Comparison of ENCODE assay signal across 8 mouse cellular contexts in the genomic region with DNA sequence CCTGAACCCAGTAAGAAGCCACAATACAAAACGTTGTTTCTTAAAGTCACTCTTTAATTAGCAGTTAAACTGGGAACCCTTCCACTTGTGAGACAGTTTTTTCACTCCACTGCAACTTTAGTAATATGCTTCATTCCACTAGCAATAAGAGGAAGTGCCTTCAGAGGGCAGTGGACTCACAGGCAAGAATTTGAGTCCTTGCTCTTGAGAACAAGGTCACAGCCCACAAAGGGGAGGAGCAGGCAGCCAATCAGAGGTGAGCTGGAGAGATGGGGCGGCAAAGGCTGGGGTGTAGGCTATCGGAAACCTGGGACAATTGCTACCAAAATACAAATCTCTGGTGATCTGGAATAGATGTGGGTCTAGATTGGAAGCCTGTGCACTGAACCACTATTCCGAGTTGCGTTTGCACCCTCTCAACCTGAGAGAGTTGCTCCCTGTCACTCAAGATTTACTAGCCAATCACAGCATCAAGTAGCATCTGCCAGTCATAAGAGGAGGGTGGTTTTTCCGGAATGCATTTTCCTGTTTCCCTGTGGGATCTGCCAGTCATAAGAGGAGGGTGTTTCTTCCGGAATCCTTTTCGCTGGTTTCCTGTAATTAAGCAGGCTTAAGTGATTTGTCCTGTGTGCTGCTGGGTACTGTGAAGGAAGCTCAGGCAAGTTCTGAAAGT. TPM values are rescaled to one million over a fixed set of nuclear protein-coding genes. Genes with fewer than 3 reads are reported as not detected.
DNase-seq lines count a peak whose midpoint lies in the region; ATAC-seq and TF ChIP-seq lines count a peak whose summit lies in the region.
"Not testable (repeated sequence)": the region's sequence is repeated elsewhere in the genome, so short reads cannot be mapped to it uniquely, and the experiment has no call there.

A gene (plus strand): TSS at position 586 of the 673 bp plus-strand sequence.

- H3K4me2 ChIP-seq in forebrain, embryonic 11.5 days (ENCODE audit: low read depth, low read length, severe bottlenecking); heart, embryonic 13.5 days; hindbrain, embryonic 16.5 days (ENCODE audit: low read length); limb, embryonic 11.5 days (ENCODE audit: low read depth, severe bottlenecking); liver, postnatal 0 days (ENCODE audit: low read depth, low read length); midbrain, embryonic 13.5 days (replicated peaks): not testable (repeated sequence)

- not testable (repeated sequence) for H3K9ac ChIP-seq in forebrain, embryonic 11.5 days (ENCODE audit: low read length); heart, embryonic 13.5 days; hindbrain, embryonic 16.5 days (ENCODE audit: low read depth, low read length); limb, embryonic 11.5 days (ENCODE audit: low read length); liver, postnatal 0 days (replicated peaks); midbrain, embryonic 13.5 days (replicated peaks)

- H3K4me3 ChIP-seq in forebrain, embryonic 11.5 days (ENCODE audit: low read depth, low read length); heart, embryonic 13.5 days; hindbrain, embryonic 16.5 days (ENCODE audit: low read length); limb, embryonic 11.5 days (ENCODE audit: low read depth, low read length); liver, postnatal 0 days (ENCODE audit: low read depth, low read length); midbrain, embryonic 13.5 days (replicated peaks): not testable (repeated sequence)

- not testable (repeated sequence) for H3K27me3 ChIP-seq in Patski; forebrain, embryonic 11.5 days (ENCODE audit: control insufficient read depth, insufficient read depth, low read length); heart, embryonic 13.5 days (replicated peaks); hindbrain, embryonic 16.5 days (replicated peaks; ENCODE audit: control insufficient read depth, insufficient read depth, low read length); limb, embryonic 11.5 days (ENCODE audit: control insufficient read depth, insufficient read depth, low read length); liver, postnatal 0 days (ENCODE audit: insufficient read depth, low read length); midbrain, embryonic 13.5 days

- CTCF ChIA-PET in Patski (lab: Charles Lee) = not testable (repeated sequence)

- H3K9me3 ChIP-seq in forebrain, embryonic 11.5 days (ENCODE audit: control insufficient read depth, low read length); heart, embryonic 13.5 days; hindbrain, embryonic 16.5 days (ENCODE audit: control insufficient read depth, low read length); limb, embryonic 11.5 days (ENCODE audit: control insufficient read depth, low read length); liver, postnatal 0 days (ENCODE audit: low read length); midbrain, embryonic 13.5 days: not testable (repeated sequence)

- not testable (repeated sequence) for H3K27ac ChIP-seq in forebrain, embryonic 11.5 days (ENCODE audit: low read depth, low read length); heart, embryonic 13.5 days (replicated peaks); hindbrain, embryonic 16.5 days (ENCODE audit: low read depth, low read length); limb, embryonic 11.5 days (replicated peaks; ENCODE audit: low read depth, low read length); liver, postnatal 0 days (ENCODE audit: low read depth); midbrain, embryonic 13.5 days

- in situ Hi-C loops in Patski (cut with MboI; ENCODE audit: low pct_unique_long_range_greater_than_20kb) = not testable (repeated sequence)

- not testable (repeated sequence) for DNase-seq in Patski (ENCODE audit: low read depth, low spot score); forebrain, embryonic 11.5 days (ENCODE audit: low spot score); limb, embryonic 11.5 days (ENCODE audit: low spot score); liver, postnatal 0 days

- TF ChIP-seq EP300 in liver, postnatal 0 days (IDR thresholded peaks at IDR 0.05; ENCODE audit: low read depth) = not testable (repeated sequence)

- no CpG with 5 or more reads among the region's 8 CpGs for WGBS in forebrain, embryonic 11.5 days
- no CpG with 5 or more reads among the region's 8 CpGs for WGBS in heart, embryonic 13.5 days
- no CpG with 5 or more reads among the region's 8 CpGs for WGBS in hindbrain, embryonic 16.5 days
- WGBS in limb, embryonic 11.5 days = no CpG with 5 or more reads among the region's 8 CpGs
- WGBS in liver, postnatal 0 days (ENCODE audit: insufficient replicate concordance) = no CpG with 5 or more reads among the region's 8 CpGs
- WGBS in midbrain, embryonic 13.5 days = no CpG with 5 or more reads among the region's 8 CpGs

- not testable (repeated sequence) for TF ChIP-seq CTCF in Patski (IDR thresholded peaks at IDR 0.05); liver, postnatal 0 days (IDR thresholded peaks at IDR 0.05; ENCODE audit: low read depth)

- not testable (repeated sequence) for H3K36me3 ChIP-seq in forebrain, embryonic 11.5 days (ENCODE audit: control insufficient read depth, insufficient read depth, low read length); heart, embryonic 13.5 days; hindbrain, embryonic 16.5 days (ENCODE audit: control insufficient read depth, insufficient read depth, low read length); limb, embryonic 11.5 days (ENCODE audit: control insufficient read depth, insufficient read depth, low read length); liver, postnatal 0 days (replicated peaks; ENCODE audit: insufficient read depth, low read length); midbrain, embryonic 13.5 days

- ATAC-seq in Patski = peak; percentile 100
- ATAC-seq in forebrain, embryonic 11.5 days (replicated peaks; ENCODE audit: low FRiP score) = peak; percentile 99
- ATAC-seq in heart, embryonic 13.5 days (ENCODE audit: extremely low read depth, insufficient number of reproducible peaks, low FRiP score, low TSS enrichment) = peak; percentile 86; the same call in 1 of the 2 replicates
- peak; percentile 100 for ATAC-seq in hindbrain, embryonic 16.5 days
- peak; percentile 91 for ATAC-seq in limb, embryonic 11.5 days (ENCODE audit: insufficient number of reproducible peaks, low FRiP score, low TSS enrichment, low read depth)
- peak; percentile 100 for ATAC-seq in liver, postnatal 0 days
- ATAC-seq in midbrain, embryonic 13.5 days = peak; percentile 99
- peak; percentile 99 for ATAC-seq in neutrophil, adult 5-6 weeks (ENCODE audit: extremely low read depth, insufficient number of reproducible peaks, low FRiP score, poor library complexity, severe bottlenecking)

- H3K4me1 ChIP-seq in forebrain, embryonic 11.5 days (replicated peaks; ENCODE audit: control insufficient read depth, insufficient read depth, low read length); heart, embryonic 13.5 days; hindbrain, embryonic 16.5 days (ENCODE audit: control insufficient read depth, insufficient read depth, low read depth, low read length); limb, embryonic 11.5 days (ENCODE audit: control insufficient read depth, insufficient read depth, low read length); liver, postnatal 0 days (ENCODE audit: insufficient read depth); midbrain, embryonic 13.5 days (replicated peaks): not testable (repeated sequence)

- POLR2A ChIA-PET in Patski (lab: Charles Lee) = not testable (repeated sequence)

RNA-seq across cellular contexts. Expression of the gene that starts here (rescaled TPM):
- 6.8 TPM for polyA plus RNA-seq in Patski (2021)
- 5.2 and 5.5 TPM in 2 replicates for polyA plus RNA-seq in forebrain, embryonic 11.5 days (2014; fragmentation: Nextera tagmentation; extraction: Ambion mirVana)
- 5.1 and 5.3 TPM in 2 replicates for polyA plus RNA-seq in heart, embryonic 13.5 days (2015; fragmentation: Nextera tagmentation; extraction: Ambion mirVana)
- polyA plus RNA-seq in hindbrain, embryonic 16.5 days (2015; fragmentation: Nextera tagmentation; extraction: Ambion mirVana) = 4.0 and 4.2 TPM in 2 replicates
- polyA plus RNA-seq in limb, embryonic 11.5 days (2014; fragmentation: Nextera tagmentation; extraction: Ambion mirVana) = 4.7 and 6.0 TPM in 2 replicates
- 1.7 and 1.8 TPM in 2 replicates for polyA plus RNA-seq in liver, postnatal 0 days (2015; fragmentation: Nextera tagmentation; extraction: Ambion mirVana)
- 4.3 and 4.9 TPM in 2 replicates for polyA plus RNA-seq in midbrain, embryonic 13.5 days (2015; fragmentation: Nextera tagmentation; extraction: Ambion mirVana)
- 10.9 and 15.0 TPM in 2 replicates for total RNA-seq in neutrophil, adult 5-6 weeks (2017)
